Mouse (Mus musculus): ENCODE results near the gene Hoxc11. TPM values are rescaled to one million over a fixed set of nuclear protein-coding genes. Genes with fewer than 3 reads are reported as not detected.

Hoxc11 gene
- polyA plus RNA-seq, 1 experiment from 2014 or later, result not detected

GRCm38 (mm10) chr15:102948842-102949241, 5.4 kb upstream of the Hoxc11 start:
- no peak overlapping the region for H3K4me2 ChIP-seq (replicated peaks)
- ATAC-seq (ENCODE audit: low FRiP score) (no peak), DNase-seq (ENCODE audit: low spot score) (no peak)
- H3K36me3 ChIP-seq (replicated peaks; ENCODE audit: control insufficient read depth, insufficient read depth), result no peaks in the 10 kb centered on the region
- H3K9ac ChIP-seq, result no peak overlapping the region
- no peaks in the 10 kb centered on the region for H3K4me1 ChIP-seq (replicated peaks; ENCODE audit: control insufficient read depth, insufficient read depth, low read length)
- 11% methylated on average over 2 of the region's 2 CpGs for WGBS
- no peaks in the 10 kb centered on the region for H3K9me3 ChIP-seq (ENCODE audit: control insufficient read depth, low read length)
- H3K4me3 ChIP-seq (replicated peaks; ENCODE audit: low read length), result no peak overlapping the region
- H3K27me3 ChIP-seq (ENCODE audit: control insufficient read depth, insufficient read depth, low read length), result peaks cover 100% of the 10 kb centered on the region
- H3K27ac ChIP-seq, result no peak overlapping the region

- DNase-seq (ENCODE audit: low spot score) (no peak), ATAC-seq (ENCODE audit: low FRiP score) (no peak)
- Histone ChIP-seq H3K9ac (no peak overlapping the region), H3K36me3 (replicated peaks; ENCODE audit: control insufficient read depth, insufficient read depth) (no peaks in the 10 kb centered on the region), H3K4me2 (replicated peaks) (no peak overlapping the region), H3K27ac (no peak overlapping the region), H3K9me3 (ENCODE audit: control insufficient read depth, low read length) (no peaks in the 10 kb centered on the region), H3K4me3 (replicated peaks; ENCODE audit: low read length) (no peak overlapping the region), H3K27me3 (ENCODE audit: control insufficient read depth, insufficient read depth, low read length) (peaks cover 100% of the 10 kb centered on the region), H3K4me1 (replicated peaks; ENCODE audit: control insufficient read depth, insufficient read depth, low read length) (no peaks in the 10 kb centered on the region)
- WGBS, result 3% methylated on average over 20 of the region's 20 CpGs
Measured at GRCm38 (mm10) chr15:102949696-102950095, 4.5 kb upstream of the Hoxc11 start.

- no peak overlapping the region for H3K27ac ChIP-seq
- 17% methylated on average over 2 of the region's 2 CpGs for WGBS
- no peaks in the 10 kb centered on the region for H3K4me1 ChIP-seq (replicated peaks; ENCODE audit: control insufficient read depth, insufficient read depth, low read length)
- H3K9ac ChIP-seq, result no peak overlapping the region
- DNase-seq (ENCODE audit: low spot score) (no peak), ATAC-seq (ENCODE audit: low FRiP score) (no peak)
- no peak overlapping the region for H3K4me3 ChIP-seq (replicated peaks; ENCODE audit: low read length)
- H3K4me2 ChIP-seq (replicated peaks), result no peak overlapping the region
- H3K36me3 ChIP-seq (replicated peaks; ENCODE audit: control insufficient read depth, insufficient read depth), result no peaks in the 10 kb centered on the region
- no peaks in the 10 kb centered on the region for H3K9me3 ChIP-seq (ENCODE audit: control insufficient read depth, low read length)
- H3K27me3 ChIP-seq (ENCODE audit: control insufficient read depth, insufficient read depth, low read length), result peaks cover 99% of the 10 kb centered on the region
Measured at GRCm38 (mm10) chr15:102950877-102951276, 3.4 kb upstream of the Hoxc11 start.

- no peak for ATAC-seq (ENCODE audit: low FRiP score)
- H3K36me3 ChIP-seq (replicated peaks; ENCODE audit: control insufficient read depth, insufficient read depth), result no peaks in the 10 kb centered on the region
- DNase-seq (ENCODE audit: low spot score), result no peak
- no peaks in the 10 kb centered on the region for H3K4me1 ChIP-seq (replicated peaks; ENCODE audit: control insufficient read depth, insufficient read depth, low read length)
- H3K27me3 ChIP-seq (ENCODE audit: control insufficient read depth, insufficient read depth, low read length), result peaks cover 99% of the 10 kb centered on the region
- no peak overlapping the region for H3K9ac ChIP-seq
- 0% methylated on average over 6 of the region's 6 CpGs for WGBS
- no peak overlapping the region for H3K4me2 ChIP-seq (replicated peaks)
- no peak overlapping the region for H3K27ac ChIP-seq
- H3K4me3 ChIP-seq (replicated peaks; ENCODE audit: low read length), result no peak overlapping the region
- H3K9me3 ChIP-seq (ENCODE audit: control insufficient read depth, low read length), result no peaks in the 10 kb centered on the region
Measured at GRCm38 (mm10) chr15:102953561-102953960, 666 bp upstream of the Hoxc11 start.

- Histone ChIP-seq H3K4me3 (replicated peaks; ENCODE audit: low read length) (no peak overlapping the region), H3K36me3 (replicated peaks; ENCODE audit: control insufficient read depth, insufficient read depth) (no peaks in the 10 kb centered on the region), H3K27ac (no peak overlapping the region), H3K27me3 (ENCODE audit: control insufficient read depth, insufficient read depth, low read length) (peaks cover 99% of the 10 kb centered on the region), H3K9ac (no peak overlapping the region), H3K4me2 (replicated peaks) (no peak overlapping the region), H3K4me1 (replicated peaks; ENCODE audit: control insufficient read depth, insufficient read depth, low read length) (no peaks in the 10 kb centered on the region), H3K9me3 (ENCODE audit: control insufficient read depth, low read length) (no peaks in the 10 kb centered on the region)
- DNase-seq (ENCODE audit: low spot score), result no peak
- 1% methylated on average over 28 of the region's 28 CpGs for WGBS
- no peak for ATAC-seq (ENCODE audit: low FRiP score)
Measured at GRCm38 (mm10) chr15:102955007-102955382, 768 bp downstream of the Hoxc11 start.

GRCm38 (mm10) chr15:102955833-102956640, 1.8 kb downstream of the Hoxc11 start:
- WGBS, result under 1% methylated on average over 40 of the region's 40 CpGs
- no peak overlapping the region for H3K4me2 ChIP-seq (replicated peaks)
- H3K27me3 ChIP-seq (ENCODE audit: control insufficient read depth, insufficient read depth, low read length), result peaks cover 100% of the 10 kb centered on the region
- no peaks in the 10 kb centered on the region for H3K36me3 ChIP-seq (replicated peaks; ENCODE audit: control insufficient read depth, insufficient read depth)
- no peak overlapping the region for H3K27ac ChIP-seq
- H3K4me3 ChIP-seq (replicated peaks; ENCODE audit: low read length), result no peak overlapping the region
- H3K4me1 ChIP-seq (replicated peaks; ENCODE audit: control insufficient read depth, insufficient read depth, low read length), result no peaks in the 10 kb centered on the region
- no peaks in the 10 kb centered on the region for H3K9me3 ChIP-seq (ENCODE audit: control insufficient read depth, low read length)
- DNase-seq (ENCODE audit: low spot score), result no peak
- ATAC-seq (ENCODE audit: low FRiP score), result no peak
- H3K9ac ChIP-seq, result no peak overlapping the region

- ATAC-seq (ENCODE audit: low FRiP score) (no peak), DNase-seq (ENCODE audit: low spot score) (no peak)
- H3K9me3 ChIP-seq (ENCODE audit: control insufficient read depth, low read length), result no peaks in the 10 kb centered on the region
- WGBS, result under 1% methylated on average over 12 of the region's 12 CpGs
- no peak overlapping the region for H3K4me3 ChIP-seq (replicated peaks; ENCODE audit: low read length)
- no peaks in the 10 kb centered on the region for H3K4me1 ChIP-seq (replicated peaks; ENCODE audit: control insufficient read depth, insufficient read depth, low read length)
- H3K27me3 ChIP-seq (ENCODE audit: control insufficient read depth, insufficient read depth, low read length), result peaks cover 100% of the 10 kb centered on the region
- H3K27ac ChIP-seq, result no peak overlapping the region
- H3K9ac ChIP-seq, result no peak overlapping the region
- no peaks in the 10 kb centered on the region for H3K36me3 ChIP-seq (replicated peaks; ENCODE audit: control insufficient read depth, insufficient read depth)
- no peak overlapping the region for H3K4me2 ChIP-seq (replicated peaks)
Measured at GRCm38 (mm10) chr15:102956906-102957305, 2.7 kb downstream of the Hoxc11 start.

GRCm38 (mm10) chr15:102959663-102960191, 5.5 kb downstream of the Hoxc11 start:
- no peak for DNase-seq (ENCODE audit: low spot score)
- Histone ChIP-seq H3K27ac (no peak overlapping the region), H3K9ac (no peak overlapping the region), H3K36me3 (replicated peaks; ENCODE audit: control insufficient read depth, insufficient read depth) (no peaks in the 10 kb centered on the region), H3K4me3 (replicated peaks; ENCODE audit: low read length) (no peak overlapping the region), H3K4me2 (replicated peaks) (no peak overlapping the region), H3K27me3 (ENCODE audit: control insufficient read depth, insufficient read depth, low read length) (peaks cover 98% of the 10 kb centered on the region), H3K9me3 (ENCODE audit: control insufficient read depth, low read length) (no peaks in the 10 kb centered on the region), H3K4me1 (replicated peaks; ENCODE audit: control insufficient read depth, insufficient read depth, low read length) (no peaks in the 10 kb centered on the region)
- ATAC-seq (ENCODE audit: low FRiP score), result no peak
- 3% methylated on average over 13 of the region's 13 CpGs for WGBS

- H3K9me3 ChIP-seq (ENCODE audit: control insufficient read depth, low read length), result no peaks in the 10 kb centered on the region
- H3K9ac ChIP-seq, result no peak overlapping the region
- H3K4me2 ChIP-seq (replicated peaks), result no peak overlapping the region
- H3K36me3 ChIP-seq (replicated peaks; ENCODE audit: control insufficient read depth, insufficient read depth), result no peaks in the 10 kb centered on the region
- H3K4me3 ChIP-seq (replicated peaks; ENCODE audit: low read length), result no peak overlapping the region
- ATAC-seq (ENCODE audit: low FRiP score), result no peak
- no peak for DNase-seq (ENCODE audit: low spot score)
- 2% methylated on average over 6 of the region's 6 CpGs for WGBS
- H3K4me1 ChIP-seq (replicated peaks; ENCODE audit: control insufficient read depth, insufficient read depth, low read length), result no peaks in the 10 kb centered on the region
- H3K27ac ChIP-seq, result no peak overlapping the region
- H3K27me3 ChIP-seq (ENCODE audit: control insufficient read depth, insufficient read depth, low read length), result peaks cover 99% of the 10 kb centered on the region
Measured at GRCm38 (mm10) chr15:102961728-102962127, 7.5 kb downstream of the Hoxc11 start.

Data from hindbrain, embryonic 14.5 days (tissue).